Mouse (Mus musculus) ES-Bruce4 (cell line): ENCODE data around the gene Aloxe3.
A peak's percentile ranks its signal among the peaks of the same experiment; 100 is the strongest.

Experiments
- CTCF ChIP-seq: IDR thresholded peaks from one replicate; pipeline ENCODE4 v1.8.1; 2011; ENCODE audit warnings: low read depth, low read length
- EP300 ChIP-seq: IDR thresholded peaks from 2 replicates; pipeline ENCODE4 v1.6.1; 2011; ENCODE audit warnings: low read depth, low read length; ENCODE audit not compliant: insufficient read depth
- POLR2A ChIP-seq: IDR thresholded peaks from one replicate; pipeline ENCODE4 v1.8.1; 2011; ENCODE audit warnings: low read length; ENCODE audit not compliant: insufficient read depth

- TF ChIP-seq CTCF (peak; percentile 63), POLR2A (no peak), EP300 (0 out of 2 replicates have a peak, but pooled peaks have one; percentile 41)
These were observed 8.4 kb downstream of the Aloxe3 start for GRCm38 (mm10) chr11:69133923-69134621.
